Mouse (Mus musculus) forebrain, embryonic 16.5 days (tissue): ENCODE measurements around the gene Ttbk1. TPM values are rescaled to one million over a fixed set of nuclear protein-coding genes. Genes with fewer than 3 reads are reported as not detected.

Experiments
- ATAC-seq: fragments of 200-750 bp; cut with Nextera tagmentation; 2 replicates; pipeline ENCODE4 v1.8.0; 2017; ENCODE audit warnings: mild to moderate bottlenecking, moderate library complexity
- H3K27ac ChIP-seq: fragments of 300-500 bp; sonication (generic); 2 replicates; pipeline ENCODE4 v1.5.1; 2014; ENCODE audit warnings: low read length, control low read depth
- H3K27me3 ChIP-seq: fragments of 300-500 bp; sonication (generic); replicated peaks from 2 replicates; pipeline ENCODE4 v1.6.1; 2014; ENCODE audit warnings: low read length; ENCODE audit not compliant: control insufficient read depth, insufficient read depth
- H3K36me3 ChIP-seq: fragments of 300-500 bp; sonication (generic); 2 replicates; pipeline ENCODE4 v1.6.1; 2014; ENCODE audit not compliant: control insufficient read depth, insufficient read depth
- H3K4me1 ChIP-seq: fragments of 300-500 bp; sonication (generic); replicated peaks from 2 replicates; pipeline ENCODE4 v1.6.1; 2014; ENCODE audit warnings: low read length; ENCODE audit not compliant: control insufficient read depth, insufficient read depth
- H3K4me2 ChIP-seq: fragments of 300-500 bp; sonication (generic); 2 replicates; pipeline ENCODE4 v1.6.1; 2014; ENCODE audit warnings: mild to moderate bottlenecking, low read length, control low read depth
- H3K4me3 ChIP-seq: fragments of 300-500 bp; sonication (generic); replicated peaks from 2 replicates; pipeline ENCODE4 v1.5.1; 2014; ENCODE audit warnings: mild to moderate bottlenecking, low read length, control low read depth
- H3K9ac ChIP-seq: fragments of 300-500 bp; sonication (generic); replicated peaks from 2 replicates; pipeline ENCODE4 v1.6.1; 2014; ENCODE audit warnings: low read depth, low read length, control low read depth
- H3K9me3 ChIP-seq: fragments of 300-500 bp; sonication (generic); 2 replicates; pipeline ENCODE4 v1.6.1; 2016; ENCODE audit warnings: low read length; ENCODE audit not compliant: control insufficient read depth
- WGBS: fragments of 180-500 bp; shearing (Covaris S2); extraction: QIAGEN DNeasy Blood & Tissue Kit; methylation state at CpG from one replicate; pipeline ENCODE4 v1.1.7; 2014; 5-methylcytosine and 5-hydroxymethylcytosine counted together
- polyA plus RNA-seq: library from polyadenylated mRNA; unstranded; fragments of >200 nt; fragmentation: Nextera tagmentation; extraction: Ambion mirVana; gene quantifications from 2 replicates; pipeline ENCODE4 v1.2.1, GENCODE M21; 2015

Gene Ttbk1
- polyA plus RNA-seq, 1 experiment from 2014 or later = 5.6 TPM

GRCm38 (mm10) chr17:46484021-46484431 is 3.4 kb downstream of the Ttbk1 start:
- WGBS = 3% methylated on average over 13 of the region's 13 CpGs
- Histone ChIP-seq H3K4me1 (peaks cover 45% of the 10 kb centered on the region), H3K4me2 (peak overlapping the region; percentile 81), H3K9me3 (no peaks in the 10 kb centered on the region), H3K4me3 (peak overlapping the region; percentile 43), H3K9ac (peak overlapping the region; percentile 51), H3K36me3 (peaks cover 9% of the 10 kb centered on the region), H3K27ac (no peak overlapping the region), H3K27me3 (no peaks in the 10 kb centered on the region)
- no peak for ATAC-seq

GRCm38 (mm10) chr17:46483561-46484001 is 3.9 kb downstream of the Ttbk1 start:
- H3K27me3 ChIP-seq = no peaks in the 10 kb centered on the region
- peaks cover 45% of the 10 kb centered on the region for H3K4me1 ChIP-seq
- peak overlapping the region; percentile 81 for H3K4me2 ChIP-seq
- 3% methylated on average over 16 of the region's 16 CpGs for WGBS
- no peak overlapping the region for H3K27ac ChIP-seq
- no peaks in the 10 kb centered on the region for H3K9me3 ChIP-seq
- H3K36me3 ChIP-seq = peaks cover 10% of the 10 kb centered on the region
- peak overlapping the region; percentile 51 for H3K9ac ChIP-seq
- peak; percentile 49 for ATAC-seq
- peak overlapping the region; percentile 43 for H3K4me3 ChIP-seq

GRCm38 (mm10) chr17:46477286-46477685 is 10.2 kb downstream of the Ttbk1 start:
- H3K36me3 ChIP-seq = peaks cover 40% of the 10 kb centered on the region
- no peak for ATAC-seq
- no peak overlapping the region for H3K9ac ChIP-seq
- no peaks in the 10 kb centered on the region for H3K4me1 ChIP-seq
- no peak overlapping the region for H3K4me2 ChIP-seq
- no peaks in the 10 kb centered on the region for H3K9me3 ChIP-seq
- H3K4me3 ChIP-seq = no peak overlapping the region
- H3K27ac ChIP-seq = no peak overlapping the region
- H3K27me3 ChIP-seq = no peaks in the 10 kb centered on the region
- WGBS = 91% methylated on average over 15 of the region's 15 CpGs

GRCm38 (mm10) chr17:46476601-46477000 is 10.9 kb downstream of the Ttbk1 start:
- ATAC-seq = no peak
- Histone ChIP-seq H3K9ac (no peak overlapping the region), H3K4me3 (no peak overlapping the region), H3K27me3 (no peaks in the 10 kb centered on the region), H3K4me1 (no peaks in the 10 kb centered on the region), H3K36me3 (peaks cover 40% of the 10 kb centered on the region), H3K4me2 (no peak overlapping the region), H3K27ac (no peak overlapping the region), H3K9me3 (no peaks in the 10 kb centered on the region)
- WGBS = 85% methylated on average over 8 of the region's 8 CpGs

GRCm38 (mm10) chr17:46467830-46468229 is 19.6 kb downstream of the Ttbk1 start:
- peaks cover 4% of the 10 kb centered on the region; the same call in 1 of the 2 replicates for H3K4me1 ChIP-seq
- no peak overlapping the region for H3K4me3 ChIP-seq
- no peaks in the 10 kb centered on the region for H3K9me3 ChIP-seq
- no peak overlapping the region for H3K4me2 ChIP-seq
- peak; percentile 49; the same call in 1 of the 2 replicates for ATAC-seq
- H3K27ac ChIP-seq = peak overlapping the region; percentile 32; the same call in 1 of the 2 replicates
- peaks cover 29% of the 10 kb centered on the region for H3K36me3 ChIP-seq
- 62% methylated on average over 9 of the region's 9 CpGs for WGBS
- H3K27me3 ChIP-seq = no peaks in the 10 kb centered on the region
- no peak overlapping the region for H3K9ac ChIP-seq

- peaks cover 5% of the 10 kb centered on the region for H3K36me3 ChIP-seq
- H3K9ac ChIP-seq = no peak overlapping the region
- no peak overlapping the region for H3K27ac ChIP-seq
- 0 out of 2 replicates have a peak, but pooled peaks cover 2% of the 10 kb centered on the region for H3K4me1 ChIP-seq
- H3K9me3 ChIP-seq = no peaks in the 10 kb centered on the region
- no peak for ATAC-seq
- no peak overlapping the region for H3K4me2 ChIP-seq
- H3K27me3 ChIP-seq = no peaks in the 10 kb centered on the region
- WGBS = 86% methylated on average over 5 of the region's 5 CpGs
- H3K4me3 ChIP-seq = no peak overlapping the region
Observed at GRCm38 (mm10) chr17:46462226-46462625, 25.2 kb downstream of the Ttbk1 start.

- no peaks in the 10 kb centered on the region for H3K27me3 ChIP-seq
- no peaks in the 10 kb centered on the region for H3K36me3 ChIP-seq
- H3K9me3 ChIP-seq = no peaks in the 10 kb centered on the region
- H3K4me3 ChIP-seq = no peak overlapping the region
- 0 out of 2 replicates have a peak, but pooled peaks cover 2% of the 10 kb centered on the region for H3K4me1 ChIP-seq
- H3K9ac ChIP-seq = no peak overlapping the region
- no peak for ATAC-seq
- no peak overlapping the region for H3K4me2 ChIP-seq
- no peak overlapping the region for H3K27ac ChIP-seq
- 27% methylated on average over 8 of the region's 8 CpGs for WGBS
Observed at GRCm38 (mm10) chr17:46461347-46461746, 26.1 kb downstream of the Ttbk1 start.

GRCm38 (mm10) chr17:46460673-46461072 is 26.8 kb downstream of the Ttbk1 start:
- ATAC-seq = no peak
- WGBS = 11% methylated on average over 32 of the region's 32 CpGs
- Histone ChIP-seq H3K4me2 (no peak overlapping the region), H3K27me3 (0 out of 2 replicates have a peak, but pooled peaks cover under 1% of the 10 kb centered on the region), H3K36me3 (no peaks in the 10 kb centered on the region), H3K9ac (no peak overlapping the region), H3K4me1 (peaks cover 5% of the 10 kb centered on the region), H3K27ac (no peak overlapping the region), H3K4me3 (no peak overlapping the region), H3K9me3 (no peaks in the 10 kb centered on the region)

GRCm38 (mm10) chr17:46458439-46458838 is 29.0 kb downstream of the Ttbk1 start:
- ATAC-seq = no peak
- no peaks in the 10 kb centered on the region for H3K9me3 ChIP-seq
- H3K4me1 ChIP-seq = peaks cover 26% of the 10 kb centered on the region
- no peak overlapping the region for H3K4me2 ChIP-seq
- no peaks in the 10 kb centered on the region for H3K36me3 ChIP-seq
- no peak overlapping the region for H3K27ac ChIP-seq
- no peak overlapping the region for H3K4me3 ChIP-seq
- 69% methylated on average over 3 of the region's 3 CpGs for WGBS
- H3K27me3 ChIP-seq = 0 out of 2 replicates have a peak, but pooled peaks cover 4% of the 10 kb centered on the region
- no peak overlapping the region for H3K9ac ChIP-seq

- Histone ChIP-seq H3K9ac (no peak overlapping the region), H3K4me2 (no peak overlapping the region), H3K9me3 (no peaks in the 10 kb centered on the region), H3K27me3 (0 out of 2 replicates have a peak, but pooled peaks cover 4% of the 10 kb centered on the region), H3K27ac (no peak overlapping the region), H3K4me1 (peaks cover 28% of the 10 kb centered on the region), H3K36me3 (no peaks in the 10 kb centered on the region), H3K4me3 (no peak overlapping the region)
- WGBS = 22% methylated on average over 10 of the region's 10 CpGs
- no peak for ATAC-seq
Observed at GRCm38 (mm10) chr17:46457791-46458190, 29.7 kb downstream of the Ttbk1 start.
